Mouse (Mus musculus) adrenal gland, postnatal 14 days (tissue): Measurements from ENCODE around the gene Igfn1. TPM values are rescaled to one million over a fixed set of nuclear protein-coding genes. Genes with fewer than 3 reads are reported as not detected.
A peak's percentile ranks its signal among the peaks of the same experiment; 100 is the strongest.

Experiments
- DNase-seq: peaks from one replicate; pipeline ENCODE4 v3.0.0; 2021; ENCODE audit warnings: mixed read lengths
- long read RNA-seq, 2 experiments: library from polyadenylated mRNA; stranded (forward); transcript quantifications; one replicate each; pipeline ENCODE4 v2.0.0; 2021
- total RNA-seq: library from RNA; stranded (reverse); gene quantifications from 2 replicates; pipeline ENCODE4 v1.2.3, GENCODE M21; 2021

Gene Igfn1
- total RNA-seq, result 0.08 TPM in 1 of 2 replicates, not detected in the other
- long read RNA-seq, experiment 1, result 0 reads
- long read RNA-seq, experiment 2, result 0 reads

GRCm38 (mm10) chr1:136006292-136006748, at the start of gene Igfn1:
Igfn1 (minus strand) TSS chr1:136006342.
- no peak for DNase-seq

GRCm38 (mm10) chr1:136055771-136056170, 49.6 kb upstream of the Igfn1 start:
- DNase-seq, result no peak

DNA sequence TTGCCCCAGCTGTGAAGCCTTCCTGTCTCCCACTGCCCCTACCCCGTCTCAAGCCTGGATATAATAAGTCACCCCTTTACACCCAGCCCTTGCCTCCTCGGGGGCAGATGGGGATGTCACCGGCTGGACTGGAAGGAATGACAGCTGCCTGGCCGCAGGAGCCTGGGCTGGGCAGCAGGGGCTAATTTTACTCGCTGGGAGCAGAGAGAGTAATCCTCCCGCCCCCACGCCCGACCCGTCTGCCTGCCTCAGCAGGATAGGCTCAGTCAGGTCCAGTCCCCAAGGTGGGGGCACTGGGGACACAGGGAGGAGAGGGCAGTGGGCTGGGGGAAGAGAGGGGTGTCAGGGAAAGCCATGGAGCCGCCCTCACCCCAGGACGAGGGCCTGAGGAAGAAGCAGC, 46.4 kb upstream of the Igfn1 start, which contains the start of gene Cacna1s:
Cacna1s (plus strand) TSS at position 204 of the 400 bp plus-strand sequence.
- no peak for DNase-seq

- DNase-seq, result peak; percentile 83
These were observed 45.3 kb upstream of the Igfn1 start for GRCm38 (mm10) chr1:136051465-136051864.

DNA sequence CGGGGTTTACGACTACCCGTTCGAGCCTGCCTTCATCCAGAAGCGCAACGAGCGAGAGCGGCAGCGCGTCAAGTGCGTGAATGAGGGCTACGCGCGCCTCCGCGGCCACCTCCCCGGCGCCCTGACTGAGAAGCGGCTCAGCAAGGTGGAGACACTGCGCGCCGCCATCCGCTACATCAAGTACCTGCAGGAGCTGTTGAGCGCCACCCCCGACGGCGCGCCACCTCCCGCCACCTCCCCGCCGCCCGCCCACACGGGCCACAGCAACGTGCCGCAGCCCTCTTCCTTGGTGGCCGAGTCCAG, 44.8 kb upstream of the Igfn1 start:
- peak; percentile 27 for DNase-seq

GRCm38 (mm10) chr1:136050312-136051012, 44.3 kb upstream of the Igfn1 start, which contains the start of gene Ascl5:
Ascl5 (plus strand) TSS chr1:136050804.
- DNase-seq, result no peak

DNA sequence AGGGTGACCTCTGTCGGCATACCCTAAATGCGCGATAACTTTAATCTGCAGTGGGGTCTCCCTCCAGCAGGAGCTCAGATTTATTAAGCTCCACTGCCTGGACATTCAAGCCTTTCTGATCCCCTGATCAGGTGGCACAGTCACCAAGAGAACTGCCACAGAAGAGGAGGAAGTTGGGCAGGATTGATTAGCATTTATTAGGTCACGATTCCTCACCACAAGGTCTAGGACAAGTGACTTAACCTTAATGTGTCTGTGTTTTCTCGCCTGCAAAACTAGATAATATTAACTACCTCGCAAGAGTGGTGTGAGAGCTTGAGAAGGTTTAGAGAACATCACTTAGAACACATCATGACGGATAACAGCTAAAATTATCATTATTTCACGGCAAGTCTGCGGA, 41.8 kb upstream of the Igfn1 start:
- no peak for DNase-seq

DNA sequence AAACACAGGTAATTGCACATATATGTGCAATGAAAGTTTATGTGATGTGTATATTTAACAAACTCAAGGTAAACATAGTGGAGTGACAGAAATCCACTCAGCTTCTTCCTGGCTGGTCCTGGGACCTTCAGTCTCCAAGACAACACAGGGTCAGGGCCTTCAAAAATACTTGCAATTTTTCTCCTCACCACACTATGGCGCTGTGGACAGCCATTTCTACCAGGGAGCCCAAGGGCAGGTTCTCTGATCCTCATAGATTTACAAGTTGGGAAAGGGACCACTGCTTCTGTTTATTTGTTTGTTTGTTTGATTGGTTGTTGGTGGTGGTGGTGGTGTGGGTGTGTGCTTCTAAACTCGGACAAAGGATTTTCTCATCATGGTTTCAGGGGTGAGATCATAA, 41.3 kb upstream of the Igfn1 start:
- DNase-seq, result peak; percentile 65

GRCm38 (mm10) chr1:136045774-136046173, 39.6 kb upstream of the Igfn1 start:
- peak; percentile 69 for DNase-seq

DNA sequence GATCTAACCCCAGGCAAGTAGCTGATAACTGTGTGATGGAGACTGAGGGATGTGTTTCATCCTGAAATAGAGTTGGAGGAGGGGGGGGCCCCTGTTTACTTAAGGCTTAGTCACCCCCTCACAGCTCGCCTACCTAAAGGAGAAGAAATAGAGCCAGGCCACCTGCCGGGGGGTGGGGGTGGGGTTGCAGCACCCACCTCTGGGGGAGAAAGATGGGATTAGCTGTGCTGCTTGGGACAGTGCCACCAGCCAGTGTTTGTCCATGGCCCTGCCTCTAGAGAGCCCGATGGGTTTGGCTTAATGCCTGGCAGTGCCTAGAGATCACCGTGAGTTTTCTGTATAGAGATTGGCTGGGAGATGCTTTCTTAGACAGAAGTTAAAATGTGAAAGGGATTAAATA, 34.7 kb upstream of the Igfn1 start:
- no peak for DNase-seq

GRCm38 (mm10) chr1:136040452-136040851, 34.3 kb upstream of the Igfn1 start:
- DNase-seq, result no peak

GRCm38 (mm10) chr1:136038746-136039538, 32.8 kb upstream of the Igfn1 start:
- DNase-seq, result no peak

DNA sequence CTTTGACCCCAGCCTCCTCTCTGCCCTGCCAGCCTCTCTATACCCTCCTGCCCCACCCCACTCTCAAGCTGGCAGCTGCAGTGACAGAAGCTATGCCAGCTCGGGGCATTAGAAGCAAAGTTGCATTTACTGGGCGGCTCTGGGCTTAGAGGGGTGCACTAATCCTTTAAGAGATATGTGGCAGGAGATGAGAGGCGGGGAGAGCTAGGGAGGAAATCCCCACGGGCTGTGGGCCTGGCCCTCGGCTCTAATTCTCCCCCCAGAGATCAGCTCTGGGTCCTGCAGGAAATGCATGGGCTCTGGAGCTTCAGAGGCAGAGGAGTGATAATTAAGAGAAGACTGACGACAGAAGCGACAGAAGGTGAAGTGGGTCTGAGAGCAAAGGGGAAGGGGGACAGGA, 26.8 kb upstream of the Igfn1 start:
- no peak for DNase-seq

DNA sequence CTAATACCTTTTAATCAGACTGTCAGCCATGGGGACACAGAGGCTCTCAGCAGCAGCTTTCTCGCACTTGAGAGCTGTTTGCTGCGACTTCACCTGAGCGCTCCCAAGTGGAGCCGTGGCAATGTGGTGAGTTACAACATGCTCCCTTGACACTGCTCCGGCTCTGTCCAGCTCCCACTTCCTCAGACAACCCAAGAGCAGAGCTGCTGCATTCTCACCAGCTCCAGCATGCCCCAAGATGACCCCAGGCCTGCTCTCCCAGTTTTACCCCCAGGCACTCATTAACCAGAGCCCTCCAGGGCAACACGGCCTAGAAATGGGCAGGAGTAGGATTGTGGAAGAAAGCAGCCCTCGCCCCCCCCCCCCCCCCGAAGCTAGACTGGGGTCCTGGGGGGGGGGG, 25.6 kb upstream of the Igfn1 start:
- no peak for DNase-seq

GRCm38 (mm10) chr1:136030201-136030600, 24.1 kb upstream of the Igfn1 start:
- DNase-seq, result no peak

DNA sequence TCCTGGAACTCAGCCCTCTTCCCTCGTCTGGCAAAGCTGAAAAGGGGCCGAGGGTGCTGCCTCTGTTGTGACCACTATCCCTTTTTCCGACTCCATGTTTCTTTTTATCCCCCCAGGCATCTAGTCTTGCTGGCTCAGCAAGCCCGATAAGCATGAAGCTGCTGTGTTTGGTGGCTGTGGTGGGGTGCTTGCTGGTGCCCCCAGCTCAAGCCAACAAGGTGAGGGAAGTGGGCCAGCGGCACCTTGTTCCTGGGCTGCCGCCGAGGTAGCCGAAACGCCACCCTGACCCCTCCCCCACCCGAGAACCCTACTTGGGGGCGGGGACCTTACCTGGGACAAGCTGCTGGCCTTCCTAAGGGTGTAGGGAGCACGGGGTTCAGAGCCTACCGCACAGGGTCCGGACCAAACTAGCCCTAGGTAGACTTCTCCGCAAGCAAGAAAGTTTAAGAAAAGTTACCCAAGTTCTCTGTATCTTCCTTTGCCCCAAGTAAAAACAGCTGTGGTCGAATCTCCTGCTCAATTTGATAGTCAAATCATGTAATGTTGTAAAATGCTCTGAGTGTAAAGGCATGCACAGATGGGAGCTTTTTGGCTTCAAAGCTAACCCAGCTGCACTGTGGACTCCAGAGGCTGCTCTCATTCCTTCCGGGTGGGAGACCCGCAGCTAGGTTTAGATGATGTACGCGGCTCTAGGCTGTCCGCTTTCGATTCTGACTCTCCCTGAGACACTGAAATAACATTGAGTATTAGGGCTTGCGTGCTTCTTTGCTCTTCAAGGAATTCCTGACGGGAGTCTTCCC, 12.4 kb upstream of the Igfn1 start:
- DNase-seq, result peak; percentile 47

- DNase-seq, result peak; percentile 95
These were observed 11.8 kb upstream of the Igfn1 start for GRCm38 (mm10) chr1:136017907-136018313.

DNA sequence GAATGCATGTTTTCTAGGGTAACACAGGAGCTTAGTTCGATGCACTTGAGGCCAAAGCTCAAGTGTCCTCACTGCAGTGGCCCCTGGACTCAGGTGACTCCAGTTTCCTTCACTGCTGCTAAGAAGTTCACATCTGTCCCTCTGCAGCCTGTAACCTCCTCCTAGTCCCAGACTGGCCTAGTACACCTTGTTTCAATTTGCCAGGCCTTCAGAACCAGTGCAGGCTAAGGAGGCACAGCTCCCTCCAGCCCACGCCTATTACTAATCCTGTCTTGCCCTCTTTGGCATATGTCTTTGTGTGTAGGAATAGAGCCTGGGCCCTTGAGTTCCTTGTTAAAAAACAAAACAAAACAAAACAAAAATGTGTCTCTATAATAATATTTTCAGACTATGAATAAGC, 11.2 kb upstream of the Igfn1 start:
- DNase-seq, result no peak

GRCm38 (mm10) chr1:136014796-136015502, 8.8 kb upstream of the Igfn1 start:
- no peak for DNase-seq

GRCm38 (mm10) chr1:136013513-136013912, 7.4 kb upstream of the Igfn1 start:
- DNase-seq, result no peak

DNA sequence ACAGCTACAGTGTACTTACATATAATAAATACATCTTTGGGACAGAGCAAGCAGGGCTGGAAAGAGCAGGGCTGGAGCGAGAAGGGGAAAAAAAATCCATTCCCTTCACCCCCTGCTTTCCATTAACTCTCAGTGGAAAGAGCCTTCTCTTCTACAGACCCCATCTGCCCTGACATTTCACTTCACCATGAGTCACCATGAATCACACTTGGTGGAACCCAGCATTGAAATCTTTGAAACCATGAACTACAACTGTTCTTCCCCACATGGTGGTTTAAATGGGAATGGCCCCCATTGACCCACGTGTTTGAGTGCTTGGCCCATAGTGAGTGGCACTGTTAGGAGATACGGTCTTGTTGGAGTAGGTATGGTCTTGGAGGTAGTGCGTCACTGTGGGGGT, 4.1 kb upstream of the Igfn1 start:
- DNase-seq, result no peak

- DNase-seq, result no peak
These were observed 2.0 kb upstream of the Igfn1 start for GRCm38 (mm10) chr1:136008159-136008533.
